Mouse (Mus musculus) right cerebral cortex, postnatal 36 days (tissue): ENCODE results near the gene Lyrm9.

Source experiments
- DNase-seq, 2 experiments: peaks; one replicate each; pipeline ENCODE4 v3.0.0; 2022; ENCODE audit warnings: low spot score in 2 of 2, mixed read lengths in 1 of 2

Gene Lyrm9

GRCm38 (mm10) chr11:78826442-78827013, at the start of gene Lyrm9:
Gene Lyrm9, plus strand, starts transcription at chr11:78826584.
- DNase-seq = peak; percentile 85

GRCm38 (mm10) chr11:78777851-78778680, 48.3 kb upstream of the Lyrm9 start:
- DNase-seq = no peak

GRCm38 (mm10) chr11:78780002-78780401, 46.4 kb upstream of the Lyrm9 start:
- no peak for DNase-seq

GRCm38 (mm10) chr11:78780571-78780970, 45.8 kb upstream of the Lyrm9 start:
- no peak for DNase-seq

- DNase-seq = no peak
Measured at GRCm38 (mm10) chr11:78782326-78782725, 44.1 kb upstream of the Lyrm9 start.

GRCm38 (mm10) chr11:78782791-78783347, 43.5 kb upstream of the Lyrm9 start:
- no peak for DNase-seq

- DNase-seq = no peak
Measured at GRCm38 (mm10) chr11:78786013-78786431, 40.4 kb upstream of the Lyrm9 start.

GRCm38 (mm10) chr11:78789370-78790060, 36.9 kb upstream of the Lyrm9 start:
- DNase-seq = no peak

- no peak for DNase-seq
Measured at GRCm38 (mm10) chr11:78791582-78791981, 34.8 kb upstream of the Lyrm9 start.

GRCm38 (mm10) chr11:78792055-78792454, 34.3 kb upstream of the Lyrm9 start:
- no peak for DNase-seq

- peak; percentile 45 to 78 for DNase-seq
Measured at GRCm38 (mm10) chr11:78792465-78792864, 33.9 kb upstream of the Lyrm9 start.

GRCm38 (mm10) chr11:78793116-78793515, 33.3 kb upstream of the Lyrm9 start:
- peak; percentile 55 to 73 for DNase-seq

GRCm38 (mm10) chr11:78796072-78796729, 30.2 kb upstream of the Lyrm9 start:
- DNase-seq = no peak

GRCm38 (mm10) chr11:78801094-78801493, 25.3 kb upstream of the Lyrm9 start:
- DNase-seq = no peak

- peak in 1 of 2 experiments; percentile 24 for DNase-seq
Measured at GRCm38 (mm10) chr11:78803587-78804316, 22.6 kb upstream of the Lyrm9 start.

- DNase-seq = no peak
Measured at GRCm38 (mm10) chr11:78804551-78804950, 21.8 kb upstream of the Lyrm9 start.

- DNase-seq = peak; percentile 25 to 72
Measured at GRCm38 (mm10) chr11:78805198-78805597, 21.2 kb upstream of the Lyrm9 start.

- peak; percentile 63 to 76 for DNase-seq
Measured at GRCm38 (mm10) chr11:78805691-78806137, 20.7 kb upstream of the Lyrm9 start.

GRCm38 (mm10) chr11:78807341-78808108, 18.9 kb upstream of the Lyrm9 start:
- DNase-seq = no peak

- no peak for DNase-seq
Measured at GRCm38 (mm10) chr11:78809398-78809797, 17.0 kb upstream of the Lyrm9 start.
